Mouse (Mus musculus) neural tube, embryonic 15.5 days (tissue): ENCODE data around the gene Clmp. TPM values are rescaled to one million over a fixed set of nuclear protein-coding genes. Genes with fewer than 3 reads are reported as not detected.
A peak's percentile ranks its signal among the peaks of the same experiment; 100 is the strongest.

Experiments
- ATAC-seq: fragments of 200-750 bp; cut with Nextera tagmentation; 2 replicates; pipeline ENCODE4 v1.8.0; 2017; ENCODE audit warnings: mild to moderate bottlenecking, moderate TSS enrichment, moderate library complexity; ENCODE audit not compliant: low FRiP score
- H3K27ac ChIP-seq: fragments of 300-500 bp; sonication (generic); replicated peaks from 2 replicates; pipeline ENCODE4 v1.5.1; 2015; ENCODE audit warnings: mild to moderate bottlenecking, inconsistent platforms
- H3K27me3 ChIP-seq: fragments of 300-500 bp; sonication (generic); replicated peaks from 2 replicates; pipeline ENCODE4 v1.6.1; 2015; ENCODE audit warnings: inconsistent platforms
- H3K36me3 ChIP-seq: fragments of 300-500 bp; sonication (generic); 2 replicates; pipeline ENCODE4 v1.6.1; 2015; ENCODE audit warnings: inconsistent platforms
- H3K4me1 ChIP-seq: fragments of 300-500 bp; sonication (generic); 2 replicates; pipeline ENCODE4 v1.6.1; 2015; ENCODE audit warnings: inconsistent platforms
- H3K4me2 ChIP-seq: fragments of 300-500 bp; sonication (generic); 2 replicates; pipeline ENCODE4 v1.6.1; 2015; ENCODE audit warnings: inconsistent platforms, mild to moderate bottlenecking, moderate library complexity
- H3K4me3 ChIP-seq: fragments of 300-500 bp; sonication (generic); replicated peaks from 2 replicates; pipeline ENCODE4 v1.5.1; 2015; ENCODE audit warnings: mild to moderate bottlenecking, inconsistent platforms
- H3K9ac ChIP-seq: fragments of 300-500 bp; sonication (generic); replicated peaks from 2 replicates; pipeline ENCODE4 v1.6.1; 2015; ENCODE audit warnings: mild to moderate bottlenecking, inconsistent platforms
- H3K9me3 ChIP-seq: fragments of 300-500 bp; sonication (generic); replicated peaks from 2 replicates; pipeline ENCODE4 v1.6.1; 2016; ENCODE audit warnings: inconsistent platforms
- WGBS: fragments of 180-500 bp; shearing (Covaris S2); methylation state at CpG from one replicate; pipeline ENCODE4 v1.1.7; 2015; ENCODE audit warnings: mixed read lengths; 5-methylcytosine and 5-hydroxymethylcytosine counted together
- polyA plus RNA-seq: library from polyadenylated mRNA; unstranded; fragments of >200 nt; fragmentation: Nextera tagmentation; extraction: Ambion mirVana; gene quantifications from 2 replicates; pipeline ENCODE4 v1.2.1, GENCODE M21; 2015

Clmp gene
- 41.7 and 51.2 TPM in 2 replicates for polyA plus RNA-seq

- H3K36me3 ChIP-seq: no peaks in the 10 kb centered on the region
- H3K9ac ChIP-seq: peak within 1 kb of the TSS; percentile 93
- no peaks in the 10 kb centered on the region for H3K9me3 ChIP-seq
- H3K4me3 ChIP-seq: peak within 1 kb of the TSS; percentile 69
- ATAC-seq: peak; percentile 80
- peaks cover 35% of the 10 kb centered on the region for H3K4me1 ChIP-seq
- 1% methylated on average over 51 of the region's 53 CpGs for WGBS
- H3K27ac ChIP-seq: peak within 1 kb of the TSS; percentile 97
- H3K4me2 ChIP-seq: peak within 1 kb of the TSS; percentile 86
- no peaks in the 10 kb centered on the region for H3K27me3 ChIP-seq
Measured at GRCm38 (mm10) chr9:40685801-40686420, at the start of gene Clmp. Clmp (plus strand) TSS chr9:40685962.

DNA sequence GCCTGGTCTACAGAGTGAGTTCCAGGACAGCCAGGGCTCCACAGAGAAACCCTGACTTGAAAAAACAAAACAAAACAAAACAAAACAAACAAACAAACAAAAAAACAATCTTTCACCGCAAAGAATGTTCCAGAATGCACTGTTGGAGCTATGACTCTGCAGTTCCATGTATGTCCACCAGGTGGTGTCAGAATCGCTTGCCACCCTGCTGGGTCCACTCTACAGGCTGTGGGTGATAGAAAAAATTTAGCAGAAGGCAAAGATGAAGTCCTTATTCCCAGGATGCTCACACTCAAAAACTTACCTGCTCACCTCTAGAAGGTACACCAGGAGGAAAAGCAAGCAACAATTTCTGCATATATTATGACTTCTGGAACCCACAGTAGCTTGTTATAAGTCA, 49.7 kb upstream of the Clmp start:
- H3K9me3 ChIP-seq: no peaks in the 10 kb centered on the region
- ATAC-seq: peak; percentile 24; the same call in 1 of the 2 replicates
- H3K4me3 ChIP-seq: no peak overlapping the region
- H3K9ac ChIP-seq: no peak overlapping the region
- WGBS: 17% methylated on average over 2 of the region's 2 CpGs
- H3K27me3 ChIP-seq: no peaks in the 10 kb centered on the region
- H3K36me3 ChIP-seq: no peaks in the 10 kb centered on the region
- H3K4me1 ChIP-seq: peaks cover 22% of the 10 kb centered on the region
- H3K27ac ChIP-seq: no peak overlapping the region
- H3K4me2 ChIP-seq: no peak overlapping the region

DNA sequence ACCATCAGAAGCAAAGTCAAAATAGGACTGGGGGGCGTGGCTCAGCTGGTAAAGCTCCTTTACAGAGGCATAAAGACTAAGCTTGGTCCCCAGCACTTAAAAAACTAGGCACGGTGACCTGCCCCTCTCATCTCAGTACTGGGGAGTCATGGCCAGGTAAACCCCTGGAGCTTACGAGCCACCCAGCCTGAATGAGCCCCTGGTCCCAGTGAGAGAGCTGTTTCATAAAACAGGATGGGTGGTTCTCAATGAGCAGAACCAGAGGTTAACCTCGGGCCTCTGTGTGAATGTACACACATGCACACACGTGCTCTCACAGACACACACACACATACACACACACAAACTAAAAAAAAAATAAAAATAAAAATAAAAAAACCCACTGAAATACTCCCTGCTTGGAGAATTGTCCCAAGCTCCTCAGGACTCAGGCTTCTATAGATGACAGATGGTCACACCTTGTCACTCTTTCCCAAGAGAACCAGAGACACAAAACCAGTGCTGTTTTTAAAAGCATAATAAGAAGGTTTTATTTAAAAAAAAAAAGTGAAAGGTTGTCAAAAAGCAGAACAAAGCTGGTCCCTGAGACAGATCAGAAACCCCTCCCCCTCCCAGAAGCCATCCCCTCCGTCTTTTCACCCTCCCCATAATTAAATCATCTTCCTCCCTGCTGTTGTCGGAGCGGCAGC, 47.9 kb upstream of the Clmp start:
- no peaks in the 10 kb centered on the region for H3K9me3 ChIP-seq

DNA sequence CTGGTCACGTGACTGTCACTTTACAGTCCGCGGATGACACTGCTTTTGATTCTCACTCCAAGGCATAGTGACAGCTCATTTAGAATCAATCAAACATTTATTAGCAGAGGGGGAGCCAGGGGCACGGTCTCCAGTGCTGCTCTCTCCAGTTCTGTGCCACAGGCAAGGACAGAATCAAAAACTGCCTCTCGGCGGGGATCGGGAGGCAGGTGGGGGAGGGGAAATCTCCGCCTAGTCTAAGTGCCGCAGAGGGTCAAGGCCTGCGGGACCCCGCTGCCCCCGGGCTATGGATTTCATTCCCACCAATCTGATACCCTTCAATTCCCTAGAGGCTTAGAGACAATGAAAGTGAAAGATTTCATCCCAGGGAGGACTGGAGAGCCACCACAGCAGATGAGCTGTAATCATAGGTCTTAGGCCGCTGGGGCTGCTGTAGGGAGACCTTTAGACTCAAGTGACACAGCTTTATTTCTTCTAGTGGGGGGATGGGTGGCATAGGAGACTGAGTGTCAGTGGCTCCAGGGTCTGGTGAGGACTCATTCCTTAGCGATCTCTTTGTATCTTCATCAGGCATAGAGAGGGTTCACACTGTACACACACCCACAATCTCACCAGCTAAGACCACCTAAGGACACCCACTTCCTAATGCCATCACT, 47.2 kb upstream of the Clmp start:
- Histone ChIP-seq H3K9me3 (no peaks in the 10 kb centered on the region), H3K4me3 (peak overlapping the region; percentile 36), H3K4me2 (peak overlapping the region; percentile 63), H3K9ac (peak overlapping the region; percentile 36), H3K4me1 (peaks cover 39% of the 10 kb centered on the region), H3K36me3 (no peaks in the 10 kb centered on the region), H3K27ac (peak overlapping the region; percentile 80), H3K27me3 (no peaks in the 10 kb centered on the region)
- WGBS: 3% methylated on average over 14 of the region's 14 CpGs
- peak; percentile 78 for ATAC-seq

More for the DNA sequence above, 47.9 kb upstream of the Clmp start:
- H3K27me3 ChIP-seq: no peaks in the 10 kb centered on the region
- H3K4me3 ChIP-seq: peak overlapping the region; percentile 36
- peak overlapping the region; percentile 36; the same call in 1 of the 2 replicates for H3K9ac ChIP-seq
- peaks cover 37% of the 10 kb centered on the region for H3K4me1 ChIP-seq
- H3K4me2 ChIP-seq: peak overlapping the region; percentile 63
- 24% methylated on average over 8 of the region's 8 CpGs for WGBS
- peak overlapping the region; percentile 80 for H3K27ac ChIP-seq
- peak; percentile 12; the same call in 1 of the 2 replicates for ATAC-seq
- H3K36me3 ChIP-seq: no peaks in the 10 kb centered on the region

DNA sequence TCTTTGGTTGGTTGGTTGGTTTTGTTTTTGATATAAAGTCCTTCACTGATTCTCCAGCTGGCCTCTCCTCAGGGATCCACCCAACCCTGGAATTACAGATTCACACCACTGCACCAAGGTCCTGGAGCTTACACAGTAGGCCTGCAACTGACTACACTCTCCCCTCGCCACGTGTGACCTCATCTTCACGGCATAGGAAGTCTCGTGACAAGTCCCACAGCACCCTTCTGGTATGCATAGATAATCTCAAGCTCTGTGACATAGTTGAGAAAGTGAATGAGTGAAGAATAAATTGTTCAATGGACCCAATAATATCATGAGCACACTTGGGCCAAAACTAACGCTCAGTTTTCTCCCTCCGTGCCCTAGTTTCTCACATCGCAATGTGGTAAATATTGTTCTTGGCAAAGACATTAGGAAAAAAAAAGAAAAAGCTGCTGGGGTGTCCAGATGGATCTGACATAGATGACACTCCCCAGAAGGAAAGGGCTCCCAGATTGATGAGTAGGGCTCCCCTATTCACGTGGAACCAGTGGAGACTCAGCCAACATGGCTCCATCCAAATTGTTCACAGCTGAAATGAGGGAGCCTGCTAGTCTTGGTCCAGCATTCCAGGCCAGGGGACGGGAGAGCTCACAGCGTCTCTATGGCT, 46.1 kb upstream of the Clmp start:
- no peak for ATAC-seq
- Histone ChIP-seq H3K4me1 (peaks cover 39% of the 10 kb centered on the region), H3K4me3 (no peak overlapping the region), H3K9me3 (no peaks in the 10 kb centered on the region), H3K36me3 (no peaks in the 10 kb centered on the region), H3K27me3 (no peaks in the 10 kb centered on the region), H3K9ac (no peak overlapping the region), H3K4me2 (no peak overlapping the region), H3K27ac (no peak overlapping the region)
- 78% methylated on average over 10 of the region's 10 CpGs for WGBS

DNA sequence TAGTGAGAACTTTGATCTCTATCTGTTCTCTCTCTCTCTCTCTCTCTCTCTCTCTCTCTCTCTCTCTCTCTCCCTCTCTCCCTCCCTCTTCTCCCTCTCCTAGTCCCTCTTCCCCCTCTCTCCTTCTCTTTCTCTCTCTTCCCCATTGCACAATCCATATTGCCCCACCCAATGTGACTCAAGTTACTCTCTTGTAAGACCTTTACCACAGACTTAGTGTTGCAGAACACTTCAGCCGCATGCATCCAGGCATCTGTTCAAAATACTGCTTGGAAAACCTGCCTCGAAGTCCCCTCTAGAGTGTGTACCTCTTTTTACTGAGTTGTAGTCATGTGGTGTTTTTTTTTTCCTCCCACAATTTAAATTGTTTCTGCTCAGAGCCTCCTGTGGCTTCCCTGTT, 44.4 kb upstream of the Clmp start:
- WGBS: 77% methylated on average over 2 of the region's 2 CpGs
- Histone ChIP-seq H3K4me2 (no peak overlapping the region), H3K4me1 (peaks cover 36% of the 10 kb centered on the region), H3K36me3 (no peaks in the 10 kb centered on the region), H3K4me3 (no peak overlapping the region), H3K27me3 (no peaks in the 10 kb centered on the region), H3K9me3 (no peaks in the 10 kb centered on the region), H3K9ac (no peak overlapping the region), H3K27ac (no peak overlapping the region)
- no peak for ATAC-seq

GRCm38 (mm10) chr9:40642470-40643220, 43.1 kb upstream of the Clmp start:
- H3K27me3 ChIP-seq: no peaks in the 10 kb centered on the region
- peaks cover 29% of the 10 kb centered on the region for H3K4me1 ChIP-seq
- H3K4me3 ChIP-seq: no peak overlapping the region
- ATAC-seq: no peak
- no peak overlapping the region for H3K9ac ChIP-seq
- no peaks in the 10 kb centered on the region for H3K36me3 ChIP-seq
- H3K4me2 ChIP-seq: no peak overlapping the region
- 16% methylated on average over 16 of the region's 16 CpGs for WGBS
- H3K9me3 ChIP-seq: no peaks in the 10 kb centered on the region
- H3K27ac ChIP-seq: no peak overlapping the region; the same call in 1 of the 2 replicates

DNA sequence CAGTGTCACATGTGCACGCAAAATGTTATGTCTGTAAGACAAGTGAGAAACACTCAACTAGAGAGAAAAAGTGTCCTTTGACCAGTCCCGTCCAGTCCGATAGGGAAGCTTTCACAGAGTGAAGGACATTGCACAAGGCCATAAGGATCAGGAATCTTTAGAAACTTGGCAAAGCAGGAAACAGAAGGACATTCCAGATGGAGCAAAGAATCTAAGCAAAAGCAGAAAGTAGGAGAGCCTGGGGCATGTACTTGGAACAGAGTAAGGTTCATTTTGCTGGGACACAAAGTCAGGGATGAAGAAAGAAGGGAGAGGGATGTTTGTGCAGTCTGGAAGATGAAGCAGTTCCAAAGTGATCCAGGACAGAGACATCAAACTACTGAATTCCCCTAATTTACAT, 36.3 kb upstream of the Clmp start:
- H3K4me3 ChIP-seq: no peak overlapping the region
- no peak overlapping the region for H3K9ac ChIP-seq
- no peak overlapping the region for H3K27ac ChIP-seq
- no peaks in the 10 kb centered on the region for H3K4me1 ChIP-seq
- 97% methylated on average over 3 of the region's 3 CpGs for WGBS
- no peaks in the 10 kb centered on the region for H3K9me3 ChIP-seq
- ATAC-seq: no peak
- H3K27me3 ChIP-seq: no peaks in the 10 kb centered on the region
- no peaks in the 10 kb centered on the region for H3K36me3 ChIP-seq
- H3K4me2 ChIP-seq: no peak overlapping the region

GRCm38 (mm10) chr9:40649983-40650382, 35.8 kb upstream of the Clmp start:
- Histone ChIP-seq H3K27me3 (no peaks in the 10 kb centered on the region), H3K4me3 (no peak overlapping the region), H3K9me3 (no peaks in the 10 kb centered on the region), H3K4me2 (no peak overlapping the region), H3K9ac (no peak overlapping the region), H3K27ac (no peak overlapping the region), H3K4me1 (no peaks in the 10 kb centered on the region), H3K36me3 (no peaks in the 10 kb centered on the region)
- no peak for ATAC-seq
- 70% methylated on average over 6 of the region's 6 CpGs for WGBS

DNA sequence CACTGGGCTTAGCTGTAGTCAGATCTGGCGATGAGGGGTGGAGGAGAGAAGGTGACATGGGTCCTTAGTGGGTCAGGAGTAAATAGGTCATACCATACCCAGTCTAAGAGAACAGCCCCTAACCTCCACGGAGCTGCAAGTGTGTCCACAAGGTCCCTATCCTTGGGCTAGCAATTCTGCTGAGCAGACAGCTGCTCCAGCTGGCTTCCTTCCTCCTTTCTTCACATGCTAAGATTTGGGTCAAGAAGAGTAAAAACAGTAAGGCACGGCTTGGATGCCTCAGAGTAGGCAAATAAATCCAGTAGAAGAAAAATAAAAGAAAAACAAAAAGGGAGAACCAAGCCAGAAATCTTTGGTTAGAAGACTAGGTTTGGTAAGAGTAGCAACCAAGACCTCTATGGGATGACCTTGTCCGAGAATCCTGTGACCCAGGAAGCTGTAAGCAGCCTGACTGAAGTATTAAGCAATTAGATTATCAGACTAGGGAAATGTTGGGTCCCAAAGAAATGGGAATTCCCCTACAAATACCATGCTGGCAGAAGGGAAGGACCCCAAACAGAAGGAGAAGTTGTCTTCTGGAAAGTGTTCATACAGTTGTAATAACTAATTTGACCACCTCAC, 34.4 kb upstream of the Clmp start:
- no peak overlapping the region for H3K9ac ChIP-seq
- H3K36me3 ChIP-seq: no peaks in the 10 kb centered on the region
- no peaks in the 10 kb centered on the region for H3K4me1 ChIP-seq
- 89% methylated on average over 4 of the region's 4 CpGs for WGBS
- H3K4me3 ChIP-seq: no peak overlapping the region
- H3K4me2 ChIP-seq: no peak overlapping the region
- no peaks in the 10 kb centered on the region for H3K27me3 ChIP-seq
- no peak overlapping the region for H3K27ac ChIP-seq
- no peaks in the 10 kb centered on the region for H3K9me3 ChIP-seq
- ATAC-seq: no peak

- Histone ChIP-seq H3K9ac (no peak overlapping the region), H3K4me2 (no peak overlapping the region), H3K4me1 (no peaks in the 10 kb centered on the region), H3K9me3 (no peaks in the 10 kb centered on the region), H3K27me3 (no peaks in the 10 kb centered on the region), H3K4me3 (no peak overlapping the region), H3K27ac (no peak overlapping the region), H3K36me3 (no peaks in the 10 kb centered on the region)
- WGBS: 33% methylated on average over 9 of the region's 9 CpGs
- no peak for ATAC-seq
Measured at GRCm38 (mm10) chr9:40652757-40653156, 33.0 kb upstream of the Clmp start.
